Mouse (Mus musculus) midbrain, embryonic 16.5 days (tissue): ENCODE measurements around the gene Atp5j. TPM values are rescaled to one million over a fixed set of nuclear protein-coding genes. Genes with fewer than 3 reads are reported as not detected.

ENCODE experiments used
- ATAC-seq: fragments of 200-750 bp; cut with Nextera tagmentation; 2 replicates; pipeline ENCODE4 v1.8.0; 2017; ENCODE audit warnings: moderate TSS enrichment
- H3K27ac ChIP-seq: fragments of 300-500 bp; sonication (generic); 2 replicates; pipeline ENCODE4 v1.5.1; 2014; ENCODE audit warnings: mild to moderate bottlenecking, low read length, mixed read lengths
- H3K27me3 ChIP-seq: fragments of 300-500 bp; sonication (generic); 2 replicates; pipeline ENCODE4 v1.6.1; 2014; ENCODE audit warnings: low read depth, low read length, mixed read lengths; ENCODE audit not compliant: control insufficient read depth, insufficient read depth
- H3K36me3 ChIP-seq: fragments of 300-500 bp; sonication (generic); 2 replicates; pipeline ENCODE4 v1.6.1; 2014; ENCODE audit warnings: mild to moderate bottlenecking, low read length, moderate library complexity, mixed read lengths; ENCODE audit not compliant: control insufficient read depth, insufficient read depth
- H3K4me1 ChIP-seq: fragments of 300-500 bp; sonication (generic); 2 replicates; pipeline ENCODE4 v1.6.1; 2014; ENCODE audit warnings: mild to moderate bottlenecking, low read length, mixed read lengths; ENCODE audit not compliant: control insufficient read depth, insufficient read depth
- H3K4me2 ChIP-seq: fragments of 300-500 bp; sonication (generic); 2 replicates; pipeline ENCODE4 v1.6.1; 2014; ENCODE audit warnings: mild to moderate bottlenecking, low read length, mixed read lengths
- H3K4me3 ChIP-seq: fragments of 300-500 bp; sonication (generic); 2 replicates; pipeline ENCODE4 v1.5.1; 2014; ENCODE audit warnings: low read depth, mild to moderate bottlenecking, low read length, moderate library complexity, mixed read lengths
- H3K9ac ChIP-seq: fragments of 300-500 bp; sonication (generic); 2 replicates; pipeline ENCODE4 v1.6.1; 2014; ENCODE audit warnings: low read depth, low read length, mixed read lengths
- H3K9me3 ChIP-seq: fragments of 300-500 bp; sonication (generic); replicated peaks from 2 replicates; pipeline ENCODE4 v1.6.1; 2014; ENCODE audit warnings: mild to moderate bottlenecking, low read length, mixed read lengths; ENCODE audit not compliant: control insufficient read depth, poor library complexity, severe bottlenecking
- WGBS: fragments of 180-500 bp; shearing (Covaris S2); extraction: QIAGEN DNeasy Blood & Tissue Kit; methylation state at CpG from one replicate; pipeline ENCODE4 v1.1.7; 2014; 5-methylcytosine and 5-hydroxymethylcytosine counted together
- polyA plus RNA-seq: library from polyadenylated mRNA; unstranded; fragments of >200 nt; fragmentation: Nextera tagmentation; extraction: Ambion mirVana; gene quantifications from 2 replicates; pipeline ENCODE4 v1.2.1, GENCODE M21; 2015

The Atp5j gene
- polyA plus RNA-seq, 1 experiment from 2014 or later: 689 TPM

DNA sequence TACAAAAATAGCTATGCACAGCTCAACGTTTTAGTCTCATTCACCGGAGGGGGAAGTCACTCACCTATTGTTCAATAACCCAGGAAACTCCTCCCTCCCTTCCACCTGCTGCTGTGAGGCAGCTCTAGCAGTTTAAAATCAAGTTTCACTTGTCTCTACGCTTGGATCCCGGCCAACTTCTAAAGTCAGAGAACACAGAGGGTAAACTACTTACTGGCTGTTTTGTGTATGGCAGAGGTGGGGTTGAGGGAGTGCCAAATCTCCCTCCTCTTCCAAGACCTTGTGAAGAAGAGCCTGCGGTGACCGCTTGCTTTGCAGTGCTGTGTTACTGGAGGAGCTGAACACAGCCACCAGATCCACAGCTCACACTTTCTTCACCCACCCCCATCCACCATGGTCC is 10.4 kb downstream of the Atp5j start:
- ATAC-seq: peak; percentile 58; the same call in 1 of the 2 replicates
- Histone ChIP-seq H3K4me2 (no peak overlapping the region), H3K36me3 (peaks cover 24% of the 10 kb centered on the region), H3K27ac (no peak overlapping the region), H3K27me3 (no peaks in the 10 kb centered on the region), H3K4me3 (no peak overlapping the region), H3K4me1 (no peaks in the 10 kb centered on the region), H3K9ac (no peak overlapping the region), H3K9me3 (no peaks in the 10 kb centered on the region)
- WGBS: 62% methylated on average over 6 of the region's 6 CpGs

- peak; percentile 72; the same call in 1 of the 2 replicates for ATAC-seq
- WGBS: 32% methylated on average over 7 of the region's 7 CpGs
Measured at GRCm38 (mm10) chr16:84817423-84817822, 18.0 kb downstream of the Atp5j start.

DNA sequence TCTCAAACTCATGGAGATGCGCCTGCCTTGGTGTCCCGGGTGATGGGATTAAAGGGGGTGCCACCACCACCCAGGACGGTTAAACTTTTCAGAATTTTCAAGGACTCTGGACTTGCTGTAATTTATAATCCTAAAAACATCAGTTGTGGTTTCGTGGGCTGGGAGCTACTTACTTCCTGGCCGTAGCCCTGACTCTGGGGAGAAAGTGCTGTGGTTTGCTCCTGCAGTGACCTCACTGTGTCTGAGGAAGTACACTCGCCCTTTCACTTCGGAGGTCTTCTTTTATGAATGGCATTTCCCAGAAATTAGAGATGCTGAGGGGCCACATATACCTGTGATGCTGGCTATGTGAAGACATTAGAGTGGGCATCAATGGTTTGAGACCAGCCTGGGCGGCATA is 20.9 kb downstream of the Atp5j start:
- Histone ChIP-seq H3K4me1 (no peaks in the 10 kb centered on the region), H3K27me3 (no peaks in the 10 kb centered on the region), H3K9ac (no peak overlapping the region), H3K9me3 (no peaks in the 10 kb centered on the region), H3K4me3 (no peak overlapping the region), H3K27ac (no peak overlapping the region), H3K36me3 (no peaks in the 10 kb centered on the region), H3K4me2 (no peak overlapping the region)
- 90% methylated on average over 8 of the region's 8 CpGs for WGBS
- ATAC-seq: no peak

More at GRCm38 (mm10) chr16:84817423-84817822, 18.0 kb downstream of the Atp5j start:
- no peaks in the 10 kb centered on the region for H3K27me3 ChIP-seq
- no peak overlapping the region for H3K9ac ChIP-seq
- H3K4me3 ChIP-seq: no peak overlapping the region
- H3K9me3 ChIP-seq: no peaks in the 10 kb centered on the region
- no peaks in the 10 kb centered on the region for H3K4me1 ChIP-seq
- H3K27ac ChIP-seq: no peak overlapping the region
- no peak overlapping the region for H3K4me2 ChIP-seq
- H3K36me3 ChIP-seq: no peaks in the 10 kb centered on the region

GRCm38 (mm10) chr16:84813852-84814251 is 21.6 kb downstream of the Atp5j start:
- no peaks in the 10 kb centered on the region for H3K4me1 ChIP-seq
- 89% methylated on average over 8 of the region's 8 CpGs for WGBS
- ATAC-seq: no peak

DNA sequence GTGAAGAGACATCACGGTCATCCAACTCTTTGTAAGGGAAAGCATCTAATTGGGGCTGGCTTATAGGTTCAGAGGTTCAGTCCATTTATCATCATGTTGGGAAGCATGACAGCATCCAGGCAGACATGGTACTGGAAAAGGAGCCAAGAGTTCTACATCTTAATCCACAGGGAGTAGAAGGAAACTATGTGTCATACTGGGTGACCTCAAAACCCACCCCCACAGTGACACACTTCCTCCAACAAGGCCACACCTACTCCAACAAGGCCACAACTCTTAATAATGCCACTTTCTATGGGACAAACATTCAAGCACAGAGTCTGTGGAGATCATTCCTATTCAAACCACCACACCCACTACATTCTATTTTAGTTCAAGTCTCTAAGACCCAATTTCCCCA is 25.2 kb downstream of the Atp5j start:
- H3K4me2 ChIP-seq: no peak overlapping the region
- H3K4me3 ChIP-seq: no peak overlapping the region
- no peak overlapping the region for H3K27ac ChIP-seq
- peaks cover 4% of the 10 kb centered on the region; the same call in 1 of the 2 replicates for H3K36me3 ChIP-seq
- WGBS: 96% methylated on average over 1 of the region's 1 CpGs
- no peaks in the 10 kb centered on the region for H3K27me3 ChIP-seq
- no peaks in the 10 kb centered on the region for H3K4me1 ChIP-seq
- no peak overlapping the region for H3K9ac ChIP-seq
- no peaks in the 10 kb centered on the region for H3K9me3 ChIP-seq
- ATAC-seq: no peak

More at GRCm38 (mm10) chr16:84813852-84814251, 21.6 kb downstream of the Atp5j start:
- no peak overlapping the region for H3K9ac ChIP-seq
- H3K36me3 ChIP-seq: no peaks in the 10 kb centered on the region
- no peaks in the 10 kb centered on the region for H3K9me3 ChIP-seq
- no peak overlapping the region for H3K27ac ChIP-seq
- H3K27me3 ChIP-seq: no peaks in the 10 kb centered on the region
- no peak overlapping the region for H3K4me3 ChIP-seq
- no peak overlapping the region for H3K4me2 ChIP-seq

DNA sequence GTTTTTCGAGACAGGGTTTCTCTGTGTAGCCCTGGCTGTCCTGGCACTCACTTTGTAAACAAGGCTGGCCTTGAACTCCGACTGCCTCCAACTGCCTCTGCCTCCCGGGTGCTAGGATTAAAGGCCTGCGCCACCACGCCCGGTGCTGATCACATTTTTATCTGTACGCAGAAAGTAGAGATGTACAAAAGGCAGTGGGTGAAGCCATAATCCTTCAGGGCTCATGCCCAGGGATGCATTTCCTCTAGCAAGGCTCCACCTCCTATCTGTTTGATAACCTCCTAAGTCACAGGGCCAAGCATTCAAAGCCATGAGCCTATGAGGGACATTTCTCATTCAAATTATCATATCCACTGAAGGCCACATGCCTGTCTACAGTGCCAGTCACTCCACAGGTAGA is 27.6 kb downstream of the Atp5j start:
- H3K4me2 ChIP-seq: no peak overlapping the region
- no peaks in the 10 kb centered on the region for H3K27me3 ChIP-seq
- H3K9ac ChIP-seq: no peak overlapping the region
- no peak for ATAC-seq
- peaks cover 4% of the 10 kb centered on the region; the same call in 1 of the 2 replicates for H3K36me3 ChIP-seq
- no peak overlapping the region for H3K27ac ChIP-seq
- H3K4me3 ChIP-seq: no peak overlapping the region
- no peaks in the 10 kb centered on the region for H3K9me3 ChIP-seq
- 96% methylated on average over 7 of the region's 7 CpGs for WGBS
- H3K4me1 ChIP-seq: no peaks in the 10 kb centered on the region

- H3K4me1 ChIP-seq: no peaks in the 10 kb centered on the region
- no peak overlapping the region for H3K4me3 ChIP-seq
- 93% methylated on average over 3 of the region's 3 CpGs for WGBS
- no peak overlapping the region for H3K9ac ChIP-seq
- ATAC-seq: no peak
- H3K36me3 ChIP-seq: peaks cover 4% of the 10 kb centered on the region; the same call in 1 of the 2 replicates
- H3K4me2 ChIP-seq: no peak overlapping the region
- no peak overlapping the region for H3K27ac ChIP-seq
- no peaks in the 10 kb centered on the region for H3K27me3 ChIP-seq
- H3K9me3 ChIP-seq: no peaks in the 10 kb centered on the region
Measured at GRCm38 (mm10) chr16:84806175-84806574, 29.2 kb downstream of the Atp5j start.

DNA sequence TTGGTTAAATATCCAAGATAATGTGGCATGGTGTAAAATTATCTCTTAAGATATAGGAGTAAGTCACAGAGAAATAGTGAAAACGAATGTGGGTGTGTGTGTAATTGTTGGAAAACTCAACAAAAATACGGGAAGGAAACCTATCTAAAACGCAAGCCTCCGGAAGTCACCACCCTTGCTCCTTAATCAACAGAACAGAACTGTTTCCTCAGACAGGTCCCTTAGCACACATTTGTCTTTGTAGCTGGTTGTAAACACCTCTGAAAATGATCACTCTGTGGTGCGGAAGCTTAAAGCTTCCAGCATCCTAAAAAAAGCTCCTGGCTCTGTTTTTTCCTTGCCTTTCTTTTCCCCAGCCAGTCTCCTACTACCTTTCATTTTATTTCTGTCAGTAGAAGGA is 30.6 kb downstream of the Atp5j start:
- no peak for ATAC-seq
- 92% methylated on average over 5 of the region's 5 CpGs for WGBS

GRCm38 (mm10) chr16:84802217-84802616 is 33.2 kb downstream of the Atp5j start:
- 76% methylated on average over 6 of the region's 6 CpGs for WGBS
- no peak for ATAC-seq
- H3K4me3 ChIP-seq: no peak overlapping the region

More for the DNA sequence above, 30.6 kb downstream of the Atp5j start:
- H3K4me1 ChIP-seq: no peaks in the 10 kb centered on the region
- no peaks in the 10 kb centered on the region for H3K27me3 ChIP-seq
- H3K9me3 ChIP-seq: no peaks in the 10 kb centered on the region
- no peak overlapping the region for H3K9ac ChIP-seq
- H3K4me2 ChIP-seq: no peak overlapping the region
- no peak overlapping the region for H3K4me3 ChIP-seq
- H3K36me3 ChIP-seq: peaks cover 4% of the 10 kb centered on the region; the same call in 1 of the 2 replicates
- no peak overlapping the region for H3K27ac ChIP-seq

More at GRCm38 (mm10) chr16:84802217-84802616, 33.2 kb downstream of the Atp5j start:
- no peaks in the 10 kb centered on the region for H3K4me1 ChIP-seq
- H3K9ac ChIP-seq: no peak overlapping the region
- no peaks in the 10 kb centered on the region for H3K36me3 ChIP-seq
- no peaks in the 10 kb centered on the region for H3K9me3 ChIP-seq
- no peaks in the 10 kb centered on the region for H3K27me3 ChIP-seq
- no peak overlapping the region for H3K27ac ChIP-seq
- no peak overlapping the region for H3K4me2 ChIP-seq
